Mouse (Mus musculus): ENCODE measurements around the gene Fam3c. TPM values are rescaled to one million over a fixed set of nuclear protein-coding genes. Genes with fewer than 3 reads are reported as not detected.

Fam3c gene
- polyA plus RNA-seq, 1 experiment from 2014 or later, result 81.1 TPM

DNA sequence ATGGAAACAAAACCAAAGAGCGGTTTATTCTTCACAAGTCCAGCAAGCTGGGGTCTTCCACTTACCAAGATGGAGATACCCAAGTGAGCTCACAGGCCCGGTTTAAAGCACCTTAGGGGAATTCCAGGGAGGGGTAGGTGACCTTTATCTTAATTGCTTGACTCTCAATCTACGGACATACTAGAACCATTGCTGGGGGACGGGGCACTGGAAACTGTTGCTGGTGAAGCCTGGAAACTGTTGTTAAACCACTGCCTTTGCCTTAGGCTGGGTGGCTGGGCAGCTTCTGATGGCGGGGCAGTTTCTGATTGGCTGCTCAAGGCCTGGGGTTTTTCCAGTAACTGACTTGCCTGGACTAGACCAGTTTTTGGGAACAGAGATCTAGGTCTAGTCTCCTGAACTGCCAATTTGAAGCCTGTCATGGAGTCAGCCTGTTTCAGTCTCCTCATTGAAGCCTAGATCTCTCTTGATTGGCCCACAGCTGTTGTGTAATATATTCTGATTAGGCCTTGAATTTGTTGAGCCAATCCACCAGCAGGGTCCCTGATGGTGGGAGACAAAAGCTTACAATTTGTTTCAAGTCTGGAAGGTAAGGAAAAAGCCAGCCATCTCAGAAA lies 29.3 kb upstream of the Fam3c start:
- Histone ChIP-seq H3K4me3 (replicated peaks; ENCODE audit: low read length) (no peak overlapping the region), H3K27ac (no peak overlapping the region), H3K9ac (no peak overlapping the region), H3K9me3 (ENCODE audit: control insufficient read depth, low read length) (no peaks in the 10 kb centered on the region), H3K36me3 (replicated peaks; ENCODE audit: control insufficient read depth, insufficient read depth) (no peaks in the 10 kb centered on the region), H3K27me3 (ENCODE audit: control insufficient read depth, insufficient read depth, low read length) (no peaks in the 10 kb centered on the region), H3K4me2 (replicated peaks) (no peak overlapping the region), H3K4me1 (replicated peaks; ENCODE audit: control insufficient read depth, insufficient read depth, low read length) (no peaks in the 10 kb centered on the region)
- DNase-seq (ENCODE audit: low spot score) (no peak), ATAC-seq (ENCODE audit: low FRiP score) (no peak)
- 96% methylated on average over 5 of the region's 5 CpGs for WGBS

DNA sequence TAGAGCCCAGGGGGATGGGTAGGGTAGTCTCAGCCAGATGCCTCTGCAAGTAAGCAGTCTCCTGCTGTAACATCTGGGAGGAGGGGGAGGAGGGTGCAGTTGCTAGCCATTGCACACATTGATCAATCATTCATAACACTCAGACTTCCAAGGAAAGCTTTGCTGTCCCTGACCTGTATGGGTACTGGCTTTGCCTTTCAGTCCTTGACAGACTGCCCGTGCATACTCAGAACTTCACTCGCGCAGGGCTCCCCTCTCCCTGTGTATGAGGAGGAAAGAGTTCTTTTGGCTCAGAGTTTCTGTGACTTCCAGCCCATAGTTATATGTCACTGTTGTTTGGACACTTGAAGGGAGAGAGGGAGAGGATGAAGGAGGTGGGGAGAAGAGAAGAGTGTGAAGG lies 24.2 kb upstream of the Fam3c start:
- no peak overlapping the region for H3K27ac ChIP-seq
- H3K4me1 ChIP-seq (replicated peaks; ENCODE audit: control insufficient read depth, insufficient read depth, low read length), result no peaks in the 10 kb centered on the region
- H3K36me3 ChIP-seq (replicated peaks; ENCODE audit: control insufficient read depth, insufficient read depth), result no peaks in the 10 kb centered on the region
- no peak overlapping the region for H3K4me3 ChIP-seq (replicated peaks; ENCODE audit: low read length)
- DNase-seq (ENCODE audit: low spot score), result no peak
- no peak overlapping the region for H3K4me2 ChIP-seq (replicated peaks)
- WGBS, result 92% methylated on average over 3 of the region's 3 CpGs
- no peaks in the 10 kb centered on the region for H3K9me3 ChIP-seq (ENCODE audit: control insufficient read depth, low read length)
- H3K27me3 ChIP-seq (ENCODE audit: control insufficient read depth, insufficient read depth, low read length), result no peaks in the 10 kb centered on the region
- no peak for ATAC-seq (ENCODE audit: low FRiP score)
- H3K9ac ChIP-seq, result no peak overlapping the region

DNA sequence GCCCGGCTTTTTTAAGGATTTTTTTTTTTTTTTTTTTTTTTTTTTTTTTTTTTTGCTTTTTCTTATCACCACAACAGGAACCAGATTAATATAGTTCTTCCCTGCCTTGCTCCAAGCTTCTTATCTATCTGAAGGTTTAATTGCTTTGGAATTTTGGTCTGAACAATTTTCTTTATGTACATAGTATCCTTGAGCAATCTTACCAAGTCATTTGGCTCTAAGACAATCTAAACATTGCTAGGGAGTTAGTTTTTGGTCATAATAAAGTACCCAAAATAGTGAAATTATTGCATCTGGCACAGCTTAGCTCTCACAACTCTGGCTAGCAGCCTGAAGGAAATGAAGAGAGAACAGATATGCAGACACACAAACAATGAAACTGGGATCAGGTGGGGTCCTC lies 23.8 kb upstream of the Fam3c start:
- ATAC-seq (ENCODE audit: low FRiP score) (no peak), DNase-seq (ENCODE audit: low spot score) (no peak)
- no peaks in the 10 kb centered on the region for H3K9me3 ChIP-seq (ENCODE audit: control insufficient read depth, low read length)
- no peaks in the 10 kb centered on the region for H3K36me3 ChIP-seq (replicated peaks; ENCODE audit: control insufficient read depth, insufficient read depth)
- H3K4me2 ChIP-seq (replicated peaks), result no peak overlapping the region
- H3K4me1 ChIP-seq (replicated peaks; ENCODE audit: control insufficient read depth, insufficient read depth, low read length), result no peaks in the 10 kb centered on the region
- no peak overlapping the region for H3K9ac ChIP-seq
- no peak overlapping the region for H3K4me3 ChIP-seq (replicated peaks; ENCODE audit: low read length)
- 88% methylated on average over 1 of the region's 1 CpGs for WGBS
- no peak overlapping the region for H3K27ac ChIP-seq
- H3K27me3 ChIP-seq (ENCODE audit: control insufficient read depth, insufficient read depth, low read length), result no peaks in the 10 kb centered on the region

DNA sequence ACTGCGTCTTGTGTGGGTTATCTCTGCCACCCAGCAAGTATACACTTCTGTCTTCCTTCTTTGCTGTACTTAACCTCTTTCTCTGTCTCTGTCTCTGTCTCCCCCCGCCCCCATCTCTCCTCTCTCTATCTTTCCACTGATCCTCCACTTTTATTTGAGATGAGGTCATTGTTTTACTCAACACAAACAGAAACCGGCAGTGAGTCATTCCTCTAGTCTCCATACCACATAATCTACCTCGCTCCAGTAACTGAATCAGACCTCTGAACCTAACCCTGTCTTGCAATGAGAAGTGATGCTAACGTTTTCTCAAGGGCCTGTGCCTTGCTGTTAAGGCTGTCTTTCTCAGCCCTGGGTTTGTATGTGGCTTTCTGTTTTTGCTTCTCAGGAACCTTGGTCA lies 22.4 kb upstream of the Fam3c start:
- Histone ChIP-seq H3K27ac (no peak overlapping the region), H3K4me1 (replicated peaks; ENCODE audit: control insufficient read depth, insufficient read depth, low read length) (no peaks in the 10 kb centered on the region), H3K9me3 (ENCODE audit: control insufficient read depth, low read length) (no peaks in the 10 kb centered on the region), H3K9ac (no peak overlapping the region), H3K4me2 (replicated peaks) (no peak overlapping the region), H3K27me3 (ENCODE audit: control insufficient read depth, insufficient read depth, low read length) (no peaks in the 10 kb centered on the region), H3K36me3 (replicated peaks; ENCODE audit: control insufficient read depth, insufficient read depth) (no peaks in the 10 kb centered on the region), H3K4me3 (replicated peaks; ENCODE audit: low read length) (no peak overlapping the region)
- 86% methylated on average over 5 of the region's 5 CpGs for WGBS
- DNase-seq (ENCODE audit: low spot score) (no peak), ATAC-seq (ENCODE audit: low FRiP score) (no peak)

DNA sequence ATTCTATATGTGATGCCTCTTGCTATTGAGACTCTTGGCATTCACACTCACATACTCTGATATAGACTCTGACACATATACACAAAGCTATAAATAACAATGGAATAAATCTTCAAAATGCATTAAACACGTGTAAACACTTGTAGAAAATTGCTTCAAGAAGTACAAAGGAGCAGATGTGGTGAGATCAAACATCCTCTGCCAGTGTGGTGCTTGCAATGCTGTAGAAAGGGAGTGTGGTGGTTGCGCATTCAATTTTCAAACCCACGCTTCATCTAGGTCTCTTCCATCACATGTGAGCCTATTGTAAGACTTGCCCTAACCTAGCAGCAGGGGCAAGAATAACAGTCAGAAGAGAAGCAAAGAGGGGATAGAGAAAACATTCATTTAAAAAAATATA lies 18.7 kb upstream of the Fam3c start:
- no peak overlapping the region for H3K27ac ChIP-seq
- no peak for DNase-seq (ENCODE audit: low spot score)
- 83% methylated on average over 3 of the region's 3 CpGs for WGBS
- H3K4me3 ChIP-seq (replicated peaks; ENCODE audit: low read length), result no peak overlapping the region
- no peak for ATAC-seq (ENCODE audit: low FRiP score)
- no peak overlapping the region for H3K4me2 ChIP-seq (replicated peaks)
- no peaks in the 10 kb centered on the region for H3K36me3 ChIP-seq (replicated peaks; ENCODE audit: control insufficient read depth, insufficient read depth)
- H3K9me3 ChIP-seq (ENCODE audit: control insufficient read depth, low read length), result no peaks in the 10 kb centered on the region
- no peak overlapping the region for H3K9ac ChIP-seq
- H3K27me3 ChIP-seq (ENCODE audit: control insufficient read depth, insufficient read depth, low read length), result no peaks in the 10 kb centered on the region
- H3K4me1 ChIP-seq (replicated peaks; ENCODE audit: control insufficient read depth, insufficient read depth, low read length), result no peaks in the 10 kb centered on the region

DNA sequence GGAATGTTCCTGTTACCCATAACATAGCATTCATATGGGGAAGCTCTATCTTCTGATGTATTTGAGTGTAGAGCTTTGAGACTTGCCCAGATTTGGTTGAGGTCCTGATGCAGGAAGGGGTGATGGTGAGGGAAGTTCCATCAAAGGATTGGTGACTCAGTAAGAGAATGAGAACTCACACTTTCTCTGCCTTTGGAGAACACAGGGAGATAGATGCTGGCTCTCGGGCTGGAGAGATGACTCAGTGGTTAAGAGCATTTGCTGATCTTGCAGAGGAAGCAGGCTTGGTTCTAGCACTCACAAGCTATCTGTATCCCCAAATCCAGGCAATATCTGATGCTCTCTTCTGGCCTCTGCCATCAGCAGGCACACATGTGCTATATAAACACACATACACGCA lies 17.4 kb upstream of the Fam3c start:
- 95% methylated on average over 2 of the region's 2 CpGs for WGBS
- ATAC-seq (ENCODE audit: low FRiP score), result no peak

DNA sequence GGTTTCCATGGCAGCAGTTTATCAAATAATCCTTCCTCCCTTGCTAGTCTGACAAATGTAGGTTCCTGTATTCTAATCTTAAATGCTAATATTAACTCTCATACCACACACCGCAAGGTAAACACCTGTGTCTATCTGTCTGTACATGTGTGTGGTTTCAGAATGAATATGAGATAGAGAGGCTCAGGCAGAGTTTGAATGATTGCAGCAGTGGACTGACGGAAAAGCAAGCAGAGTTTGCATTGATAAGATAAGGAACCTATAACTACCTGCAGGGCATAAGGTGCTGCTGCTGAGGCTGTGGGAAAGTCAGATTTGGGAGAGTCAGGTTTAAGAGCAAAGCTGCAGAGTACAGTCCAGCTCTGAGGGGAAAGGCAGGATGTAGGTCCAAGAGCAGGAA lies 10.9 kb upstream of the Fam3c start:
- Histone ChIP-seq H3K4me3 (replicated peaks; ENCODE audit: low read length) (no peak overlapping the region), H3K27ac (no peak overlapping the region), H3K4me2 (replicated peaks) (no peak overlapping the region), H3K36me3 (replicated peaks; ENCODE audit: control insufficient read depth, insufficient read depth) (no peaks in the 10 kb centered on the region), H3K9ac (no peak overlapping the region), H3K27me3 (ENCODE audit: control insufficient read depth, insufficient read depth, low read length) (no peaks in the 10 kb centered on the region), H3K4me1 (replicated peaks; ENCODE audit: control insufficient read depth, insufficient read depth, low read length) (no peaks in the 10 kb centered on the region), H3K9me3 (ENCODE audit: control insufficient read depth, low read length) (no peaks in the 10 kb centered on the region)
- 91% methylated on average over 2 of the region's 2 CpGs for WGBS
- ATAC-seq (ENCODE audit: low FRiP score) (no peak), DNase-seq (ENCODE audit: low spot score) (no peak)

More for the DNA sequence above, 17.4 kb upstream of the Fam3c start:
- H3K4me1 ChIP-seq (replicated peaks; ENCODE audit: control insufficient read depth, insufficient read depth, low read length), result no peaks in the 10 kb centered on the region
- H3K9me3 ChIP-seq (ENCODE audit: control insufficient read depth, low read length), result no peaks in the 10 kb centered on the region
- H3K36me3 ChIP-seq (replicated peaks; ENCODE audit: control insufficient read depth, insufficient read depth), result no peaks in the 10 kb centered on the region
- DNase-seq (ENCODE audit: low spot score), result no peak
- H3K27me3 ChIP-seq (ENCODE audit: control insufficient read depth, insufficient read depth, low read length), result no peaks in the 10 kb centered on the region
- H3K4me3 ChIP-seq (replicated peaks; ENCODE audit: low read length), result no peak overlapping the region
- no peak overlapping the region for H3K9ac ChIP-seq
- no peak overlapping the region for H3K4me2 ChIP-seq (replicated peaks)
- H3K27ac ChIP-seq, result no peak overlapping the region

DNA sequence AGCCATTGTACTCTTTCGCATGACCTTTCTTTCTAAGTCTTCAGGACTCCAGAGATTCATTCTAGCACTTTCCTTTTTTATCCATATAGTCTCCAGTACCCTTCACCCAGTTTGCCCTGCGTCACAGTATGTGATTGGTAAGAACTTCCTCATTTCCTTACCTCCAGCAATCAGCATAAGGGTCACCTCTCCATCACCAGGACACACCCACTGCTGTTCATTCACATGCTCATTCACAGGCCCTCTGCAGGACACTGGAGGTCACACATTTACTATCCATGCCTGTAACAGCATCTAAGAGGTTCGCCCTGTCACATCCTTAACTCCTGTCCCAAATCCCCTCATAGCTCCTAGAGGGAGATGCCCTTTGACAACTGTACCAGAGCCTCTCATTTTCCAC lies 7.5 kb upstream of the Fam3c start:
- Histone ChIP-seq H3K9ac (no peak overlapping the region), H3K4me2 (replicated peaks) (no peak overlapping the region), H3K27ac (no peak overlapping the region), H3K4me1 (replicated peaks; ENCODE audit: control insufficient read depth, insufficient read depth, low read length) (no peaks in the 10 kb centered on the region), H3K4me3 (replicated peaks; ENCODE audit: low read length) (no peak overlapping the region), H3K27me3 (ENCODE audit: control insufficient read depth, insufficient read depth, low read length) (no peaks in the 10 kb centered on the region), H3K36me3 (replicated peaks; ENCODE audit: control insufficient read depth, insufficient read depth) (no peaks in the 10 kb centered on the region), H3K9me3 (ENCODE audit: control insufficient read depth, low read length) (no peaks in the 10 kb centered on the region)
- DNase-seq (ENCODE audit: low spot score) (no peak), ATAC-seq (ENCODE audit: low FRiP score) (no peak)
- 80% methylated on average over 3 of the region's 3 CpGs for WGBS

DNA sequence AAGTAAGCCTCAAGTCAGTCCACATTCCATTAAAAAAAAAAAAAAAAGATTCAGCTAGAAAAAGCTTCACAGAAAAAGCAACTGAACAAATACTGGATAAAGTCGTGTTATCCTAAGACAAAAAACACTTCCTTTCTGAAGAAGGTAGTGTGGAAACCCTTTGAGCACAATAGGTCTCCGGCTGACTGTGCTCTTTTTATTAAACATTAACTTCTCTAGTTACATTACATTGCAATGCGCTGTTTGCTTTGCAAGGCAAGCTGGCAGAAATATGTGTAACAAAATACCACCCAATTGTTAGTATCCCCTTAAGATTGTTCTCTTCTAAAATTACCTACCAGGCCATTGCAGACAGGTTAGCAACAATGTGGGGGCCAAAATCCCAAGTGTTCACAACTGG lies 5.9 kb upstream of the Fam3c start:
- H3K4me1 ChIP-seq (replicated peaks; ENCODE audit: control insufficient read depth, insufficient read depth, low read length), result no peaks in the 10 kb centered on the region
- no peak overlapping the region for H3K4me3 ChIP-seq (replicated peaks; ENCODE audit: low read length)
- 55% methylated on average over 3 of the region's 3 CpGs for whole genome bisulfite sequencing
- H3K4me2 ChIP-seq (replicated peaks), result no peak overlapping the region
- no peaks in the 10 kb centered on the region for H3K9me3 ChIP-seq (ENCODE audit: control insufficient read depth, low read length)
- no peak overlapping the region for H3K9ac ChIP-seq
- no peak overlapping the region for H3K27ac ChIP-seq
- no peaks in the 10 kb centered on the region for H3K36me3 ChIP-seq (replicated peaks; ENCODE audit: control insufficient read depth, insufficient read depth)
- H3K27me3 ChIP-seq (ENCODE audit: control insufficient read depth, insufficient read depth, low read length), result no peaks in the 10 kb centered on the region
- ATAC-seq (ENCODE audit: low FRiP score) (no peak), DNase-seq (ENCODE audit: low spot score) (no peak)

DNA sequence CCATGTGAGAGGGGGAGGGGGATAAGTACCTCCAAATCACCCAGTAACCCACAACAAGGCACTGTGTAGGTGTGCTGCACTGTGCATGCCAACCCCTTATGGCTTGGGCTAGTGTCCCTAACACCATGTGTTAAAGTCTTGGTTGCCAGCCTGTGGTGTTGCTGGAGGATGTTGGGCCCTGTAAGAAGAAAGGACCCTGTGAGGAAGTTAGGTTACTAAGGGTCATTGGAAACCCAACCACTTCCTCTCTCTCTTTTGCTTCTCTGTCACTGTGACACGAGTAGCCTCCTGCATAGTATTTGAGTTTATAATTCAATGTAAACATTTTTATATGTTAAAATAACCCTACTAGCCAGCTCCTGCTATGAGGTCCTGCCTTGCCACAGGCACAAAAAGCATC lies 3.0 kb upstream of the Fam3c start:
- DNase-seq (ENCODE audit: low spot score) (no peak), ATAC-seq (ENCODE audit: low FRiP score) (no peak)
- Histone ChIP-seq H3K9me3 (ENCODE audit: control insufficient read depth, low read length) (no peaks in the 10 kb centered on the region), H3K4me3 (replicated peaks; ENCODE audit: low read length) (no peak overlapping the region), H3K4me2 (replicated peaks) (no peak overlapping the region), H3K36me3 (replicated peaks; ENCODE audit: control insufficient read depth, insufficient read depth) (no peaks in the 10 kb centered on the region), H3K4me1 (replicated peaks; ENCODE audit: control insufficient read depth, insufficient read depth, low read length) (peaks cover 10% of the 10 kb centered on the region), H3K27ac (no peak overlapping the region), H3K27me3 (ENCODE audit: control insufficient read depth, insufficient read depth, low read length) (no peaks in the 10 kb centered on the region), H3K9ac (no peak overlapping the region)
- 68% methylated on average over 1 of the region's 1 CpGs for WGBS

All from hindbrain, embryonic 14.5 days (tissue).